Mouse (Mus musculus) spleen, postnatal 14 days (tissue): Measurements from ENCODE around the gene Aanat.

Experiments
- DNase-seq, 2 experiments: peaks; one replicate each; pipeline ENCODE4 v3.0.0; 2021 to 2022; ENCODE audit warnings: low spot score in 2 of 2

Gene Aanat

DNA sequence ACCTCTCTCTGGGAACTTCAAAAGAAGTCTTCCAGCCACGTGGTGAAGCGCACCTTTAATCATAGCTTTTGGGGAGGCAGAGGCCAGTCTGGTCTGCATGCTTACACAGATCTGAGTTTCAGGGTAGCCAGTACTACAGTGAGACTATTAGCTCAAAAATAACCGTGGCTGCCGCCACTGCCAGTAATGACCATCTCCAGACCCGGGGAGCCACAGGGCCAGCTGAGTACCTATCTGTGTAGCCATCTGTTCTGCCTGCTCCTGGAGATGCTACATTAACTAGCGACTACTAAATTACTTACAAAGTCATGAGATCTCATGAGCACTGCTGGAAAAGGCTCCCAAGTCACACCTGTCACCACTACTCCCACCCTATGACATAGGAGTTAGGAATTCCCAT is 11.2 kb upstream of the Aanat start:
- no peak for DNase-seq

DNA sequence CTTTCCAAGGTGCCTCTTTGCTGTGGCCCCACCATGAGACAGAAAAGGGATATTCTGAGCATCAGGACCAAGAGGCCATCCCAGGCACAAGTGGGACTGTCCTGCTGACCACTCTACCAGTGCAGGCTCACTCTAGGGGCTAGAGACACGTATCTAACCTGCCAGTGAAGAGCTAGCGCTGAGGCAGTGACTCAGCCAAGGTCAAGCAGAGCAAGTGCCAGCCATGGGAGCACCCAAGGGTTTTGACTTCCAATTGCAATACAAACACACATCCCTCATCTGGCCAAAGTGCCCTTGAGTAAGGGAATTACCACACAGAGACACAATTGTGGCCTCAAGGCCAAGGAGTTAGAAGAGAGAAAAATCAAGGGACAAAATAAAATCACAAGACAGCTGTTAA is 10.8 kb upstream of the Aanat start:
- DNase-seq = no peak

- DNase-seq = no peak
These were observed 7.0 kb upstream of the Aanat start for GRCm38 (mm10) chr11:116579280-116579679.

GRCm38 (mm10) chr11:116580031-116580652 is 6.1 kb upstream of the Aanat start:
- no peak for DNase-seq

GRCm38 (mm10) chr11:116580711-116581375 is 5.4 kb upstream of the Aanat start:
- peak; percentile 53 to 63 for DNase-seq

DNA sequence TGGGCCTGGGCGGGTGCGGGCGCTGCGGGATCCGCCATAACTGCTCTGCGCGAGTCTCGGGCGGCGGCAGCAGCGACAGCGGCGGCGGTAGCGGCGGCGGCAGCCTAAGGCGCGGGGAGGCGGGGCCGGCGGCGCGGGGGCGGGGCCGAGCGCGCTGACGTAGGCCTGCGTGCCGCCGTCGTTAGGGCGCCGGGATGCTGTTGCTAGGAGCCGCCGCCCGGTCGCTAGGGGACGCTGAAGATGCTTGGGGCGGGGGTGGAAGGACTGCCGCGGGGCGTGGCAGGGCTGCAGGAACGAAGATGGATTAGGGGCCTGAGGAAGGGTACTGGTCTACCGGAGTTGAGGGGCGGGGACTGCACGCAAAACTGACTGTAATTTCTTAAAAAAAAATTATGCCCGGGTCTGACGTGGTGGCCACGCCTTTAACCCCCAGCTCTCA is 4.8 kb upstream of the Aanat start, which contains the start of gene Ube2o:
Gene Ube2o, minus strand, starts transcription at position 72 of the 439 bp plus-strand sequence.
- peak; percentile 79 to 90 for DNase-seq

GRCm38 (mm10) chr11:116585682-116586081 is 550 bp upstream of the Aanat start:
- no peak for DNase-seq

- peak; percentile 65 to 76 for DNase-seq
These were observed 784 bp downstream of the Aanat start for GRCm38 (mm10) chr11:116586801-116587631.

DNA sequence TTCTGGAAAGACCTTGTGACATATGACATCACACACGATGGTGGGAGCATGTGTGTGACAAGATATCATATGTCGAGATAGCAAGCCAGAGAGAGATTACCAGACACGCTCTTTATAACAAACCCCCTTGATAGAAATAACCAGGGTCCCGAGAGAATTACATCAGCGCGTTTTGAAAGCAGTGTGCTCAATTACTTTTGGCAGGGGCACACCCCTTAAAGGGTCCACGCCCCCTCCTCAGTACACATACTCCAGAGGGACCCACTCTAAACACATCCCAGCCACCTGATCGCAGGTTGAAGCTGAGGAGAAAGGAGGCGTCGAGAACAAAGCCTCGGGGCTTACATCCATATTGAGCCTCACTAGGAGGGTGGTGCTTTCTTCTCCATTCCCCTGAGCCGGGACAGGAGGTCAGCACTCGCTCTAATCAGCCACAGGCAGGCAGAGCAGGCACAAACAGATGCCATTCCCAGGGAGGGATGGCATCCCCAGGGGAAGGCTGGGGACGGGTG is 2.8 kb downstream of the Aanat start:
- DNase-seq = no peak

GRCm38 (mm10) chr11:116589574-116589973 is 3.3 kb downstream of the Aanat start:
- no peak for DNase-seq

DNA sequence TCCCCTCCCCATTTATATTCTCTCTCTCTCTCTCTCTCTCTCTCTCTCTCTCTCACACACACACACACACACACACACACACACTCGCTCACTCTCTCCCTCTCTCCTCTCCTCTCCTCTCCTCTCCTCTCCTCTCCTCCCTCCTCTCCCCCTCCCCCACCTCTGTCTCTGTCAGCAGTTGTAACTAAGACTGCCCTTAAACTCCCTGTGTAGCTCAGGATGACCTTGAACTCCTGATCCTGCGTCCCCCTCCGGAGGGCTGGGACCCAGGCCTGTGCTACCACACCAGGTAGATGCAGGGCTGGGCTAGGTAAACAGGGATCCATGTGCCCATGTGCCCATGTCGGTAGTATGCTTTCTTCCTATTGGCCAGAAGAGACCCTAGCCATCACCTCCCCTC is 5.4 kb downstream of the Aanat start:
- no peak for DNase-seq

DNA sequence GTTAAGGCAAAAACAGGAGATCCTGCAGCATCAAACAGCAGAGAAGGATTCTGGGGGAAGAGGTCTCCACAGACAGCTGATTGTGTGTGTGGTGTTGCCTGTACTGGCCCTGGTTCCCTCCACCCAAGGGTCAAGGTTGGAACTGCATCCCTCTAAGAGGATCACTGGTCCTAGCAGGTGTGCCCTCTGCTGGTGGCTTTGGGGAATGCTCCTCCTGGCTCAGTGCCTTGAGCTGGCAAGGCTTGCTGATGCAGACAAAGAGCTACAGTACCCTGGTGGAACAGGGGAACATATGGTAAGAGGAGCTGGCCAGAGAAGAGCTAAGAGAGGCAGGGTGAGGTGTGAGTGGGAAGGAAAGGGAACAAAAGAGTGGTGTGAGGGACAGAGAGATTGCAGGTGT is 6.2 kb downstream of the Aanat start:
- DNase-seq = peak; percentile 88 to 96

DNA sequence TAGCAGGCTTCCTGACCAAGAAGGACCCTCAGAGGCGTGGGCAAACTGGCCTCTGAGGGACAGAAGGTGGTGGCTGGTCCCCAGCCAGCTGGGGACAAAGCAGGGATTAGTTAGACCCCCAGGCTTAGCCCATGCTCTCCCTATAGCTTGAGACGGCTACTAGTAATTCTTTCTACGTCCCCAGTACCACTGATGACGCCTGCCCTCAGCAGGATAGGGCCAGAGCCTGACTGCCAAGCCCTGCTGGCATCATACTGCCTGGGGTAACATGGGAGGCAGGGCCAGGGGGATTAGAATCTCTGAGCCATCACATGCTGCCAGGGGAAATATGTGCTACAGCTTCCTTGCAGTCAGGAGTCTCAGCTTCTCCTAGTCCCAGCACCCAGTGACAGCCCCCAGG is 7.1 kb downstream of the Aanat start:
- DNase-seq = no peak

DNA sequence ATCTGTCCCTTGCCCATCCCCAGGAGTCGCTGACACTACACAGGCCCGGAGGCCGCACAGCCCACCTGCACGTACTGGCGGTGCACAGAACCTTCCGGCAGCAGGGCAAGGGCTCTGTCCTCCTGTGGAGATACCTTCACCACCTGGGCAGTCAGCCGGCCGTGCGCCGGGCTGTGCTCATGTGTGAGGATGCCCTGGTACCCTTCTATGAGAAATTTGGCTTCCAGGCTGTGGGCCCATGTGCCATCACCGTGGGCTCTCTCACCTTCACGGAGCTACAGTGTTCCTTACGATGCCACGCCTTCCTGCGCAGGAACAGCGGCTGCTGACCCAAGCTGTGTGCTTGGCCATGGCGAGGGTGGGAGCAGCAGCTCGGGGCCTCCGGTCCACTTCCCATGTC is 10.5 kb downstream of the Aanat start:
- no peak for DNase-seq

DNA sequence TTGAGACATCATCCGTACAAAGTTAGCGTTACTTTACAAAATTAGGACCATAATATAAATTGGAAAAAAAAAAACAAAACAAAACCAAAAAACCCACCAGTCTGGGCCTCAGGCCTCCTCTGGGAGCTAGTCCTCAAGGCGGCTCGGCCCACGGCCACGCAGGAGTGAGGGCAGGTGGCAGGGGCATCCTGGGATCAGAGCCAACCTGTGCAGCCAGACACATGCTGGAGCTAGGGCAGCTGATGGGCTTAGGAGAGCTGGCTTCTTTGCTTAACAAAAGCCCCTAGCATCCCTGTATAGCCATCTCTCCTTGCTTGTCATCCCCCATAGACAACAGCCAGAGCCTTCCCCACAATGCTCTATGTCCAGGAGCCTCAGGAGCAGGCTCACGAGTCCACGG is 12.0 kb downstream of the Aanat start:
- no peak for DNase-seq

DNA sequence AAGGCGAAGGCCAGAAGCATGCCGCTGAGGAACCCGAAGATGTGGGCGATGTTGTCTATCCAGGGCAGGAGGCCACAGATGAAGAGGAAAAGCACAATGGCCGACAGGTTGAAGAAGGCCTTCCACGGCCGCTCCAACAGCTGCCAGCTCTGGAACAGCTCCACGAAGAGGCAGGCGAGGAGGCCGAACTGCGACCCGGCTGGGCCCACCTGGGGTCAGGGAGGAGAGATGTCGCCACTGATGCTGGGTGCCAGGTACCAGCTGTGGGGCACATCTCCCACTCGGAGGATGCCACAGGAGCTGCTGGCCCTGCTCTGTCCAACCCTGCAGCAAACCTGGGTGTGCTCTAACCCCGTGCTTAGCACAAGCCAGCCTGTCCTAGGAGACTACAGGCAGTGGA is 13.0 kb downstream of the Aanat start:
- DNase-seq = no peak

GRCm38 (mm10) chr11:116601166-116601565 is 14.9 kb downstream of the Aanat start:
- DNase-seq = no peak

DNA sequence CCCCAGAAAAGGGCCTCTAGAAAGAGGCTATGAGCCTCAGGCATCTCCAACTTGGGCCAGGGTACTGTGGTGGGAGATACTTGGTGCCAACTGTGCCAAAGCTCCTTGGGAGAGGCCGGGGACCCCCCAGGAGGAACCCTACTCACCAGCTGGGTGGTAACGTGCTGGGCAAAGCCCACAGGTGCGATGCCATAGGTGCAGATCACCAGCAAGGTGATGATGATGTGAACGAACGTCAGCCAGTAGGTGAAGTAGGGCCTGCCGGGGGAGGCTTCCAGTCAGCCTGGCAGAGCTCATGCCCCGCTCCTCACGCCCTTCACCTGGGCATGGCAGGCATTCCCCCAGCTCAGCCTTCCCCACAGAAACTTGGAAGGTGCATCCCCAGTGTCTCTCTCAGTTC is 15.8 kb downstream of the Aanat start:
- DNase-seq = no peak

DNA sequence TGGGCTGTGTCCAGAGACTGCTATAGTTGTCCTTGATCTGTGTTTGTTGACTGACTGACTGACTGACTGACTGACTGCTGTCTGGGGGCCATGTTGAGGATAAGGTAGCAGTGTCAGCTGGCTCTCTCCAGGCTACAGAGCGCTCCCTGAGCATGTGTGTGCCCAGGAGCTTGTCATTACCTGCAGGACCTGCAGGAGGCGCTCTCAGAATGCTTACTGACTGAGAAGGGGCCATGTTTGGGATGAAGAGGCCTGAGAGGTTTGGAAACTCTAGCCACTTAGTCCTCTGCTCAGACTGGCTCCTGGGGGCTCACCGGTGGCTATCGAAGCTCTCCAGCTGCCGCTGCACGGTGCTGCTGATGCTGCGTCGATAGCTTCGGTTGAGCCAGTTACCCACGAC is 17.1 kb downstream of the Aanat start:
- peak; percentile 50 to 58 for DNase-seq

DNA sequence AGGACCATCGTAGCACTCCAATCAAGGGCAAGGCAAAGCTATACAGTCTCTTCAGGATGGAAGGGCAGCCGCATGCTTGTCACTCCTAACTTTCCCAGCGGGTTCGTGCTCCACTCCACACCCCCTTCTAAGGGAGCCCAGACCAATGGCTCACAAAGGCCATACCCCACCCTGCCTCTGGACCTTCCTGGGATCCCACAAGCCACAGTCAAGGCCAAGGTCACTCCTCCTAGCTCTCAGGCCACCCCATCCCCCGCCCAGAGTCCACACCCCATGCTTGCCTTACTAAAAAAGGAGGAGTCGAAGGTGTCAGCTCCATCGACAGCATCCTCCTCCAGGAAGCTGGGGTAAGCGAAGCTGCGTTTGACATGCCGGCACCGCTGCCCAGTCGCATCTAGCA is 17.9 kb downstream of the Aanat start:
- no peak for DNase-seq

- DNase-seq = no peak
These were observed 21.5 kb downstream of the Aanat start for GRCm38 (mm10) chr11:116607717-116608116.

GRCm38 (mm10) chr11:116609965-116610630 is 23.9 kb downstream of the Aanat start:
- DNase-seq = no peak
